Mouse (Mus musculus): ENCODE results near the gene Nova2.
A peak's percentile ranks its signal among the peaks of the same experiment; 100 is the strongest.

DNA sequence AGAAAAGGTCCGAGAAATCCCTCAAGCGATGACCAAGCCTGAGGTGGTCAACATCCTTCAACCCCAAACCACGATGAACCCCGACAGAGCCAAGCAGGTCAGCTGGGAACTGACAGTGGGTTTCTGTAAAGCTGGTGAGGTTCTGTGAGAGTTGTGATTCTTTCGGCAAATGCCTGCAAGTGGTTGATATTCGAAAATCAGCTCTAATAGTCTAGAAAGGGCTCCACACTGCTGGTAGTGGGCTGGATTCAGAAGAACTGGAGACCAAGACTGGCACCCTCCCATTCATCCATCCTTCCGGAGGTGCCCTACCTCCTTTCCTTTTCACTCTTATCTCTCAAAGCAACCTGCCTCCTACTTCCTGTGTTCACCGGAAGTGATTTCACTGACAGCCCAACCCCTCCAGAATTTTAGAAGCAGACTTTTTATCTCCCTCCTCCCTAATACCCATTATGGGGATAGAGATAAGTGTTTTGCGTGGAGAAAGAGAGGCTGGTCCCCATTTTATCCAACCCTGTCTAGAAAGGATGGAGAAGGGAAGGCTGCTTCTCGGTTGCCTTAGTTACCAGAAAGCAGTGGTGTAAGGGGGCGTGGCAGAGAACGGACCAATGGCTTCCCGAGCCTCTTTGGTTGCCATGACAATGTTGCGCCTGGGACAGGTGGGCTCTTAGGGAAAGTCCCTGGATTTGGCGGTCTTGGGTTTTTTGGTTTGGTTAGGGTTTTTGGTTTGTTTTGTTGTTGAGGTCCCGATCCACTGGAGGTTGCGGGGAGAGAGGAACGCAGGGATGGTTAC is 25.0 kb downstream of the Nova2 start:
- TF ChIP-seq CTCF (IDR thresholded peaks at IDR 0.05) = no peak
- peak; percentile 93 for TF ChIP-seq EP300 (IDR thresholded peaks at IDR 0.05)
